Mouse (Mus musculus) layer of hippocampus, adult 18-20 months (tissue): ENCODE measurements around the gene Sppl3. TPM values are rescaled to one million over a fixed set of nuclear protein-coding genes. Genes with fewer than 3 reads are reported as not detected.

Source experiments
- DNase-seq, 2 experiments: peaks; one replicate each; pipeline ENCODE4 v3.0.0; 2022; ENCODE audit warnings: low spot score in 2 of 2
- total RNA-seq, 2 experiments: library from RNA; stranded (reverse); gene quantifications; 2 replicates each; pipeline ENCODE4 v1.2.3; 2021

Sppl3 gene
- total RNA-seq, 2 experiments from 2014 or later: 76.9 to 77.9 TPM

DNA sequence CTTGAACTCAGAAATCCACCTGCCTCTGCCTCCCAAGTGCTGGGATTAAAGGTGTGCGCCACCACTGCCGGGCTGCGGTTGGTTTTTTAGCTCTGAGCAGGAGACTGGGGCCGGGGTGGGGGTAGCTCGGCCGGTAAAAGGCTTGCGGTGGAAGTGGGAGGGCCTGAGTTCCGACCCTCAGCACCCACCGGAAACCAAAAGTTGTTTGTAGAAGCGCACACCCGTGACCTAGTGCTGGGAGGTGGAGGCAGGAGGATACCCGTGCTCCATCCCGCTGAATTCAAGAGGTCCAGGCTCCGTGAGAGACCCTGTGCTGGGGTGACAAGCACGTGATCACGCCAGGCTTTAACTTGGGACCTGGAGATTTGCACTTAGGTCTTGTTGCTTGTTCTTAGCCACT is 14.5 kb upstream of the Sppl3 start:
- no peak for DNase-seq

DNA sequence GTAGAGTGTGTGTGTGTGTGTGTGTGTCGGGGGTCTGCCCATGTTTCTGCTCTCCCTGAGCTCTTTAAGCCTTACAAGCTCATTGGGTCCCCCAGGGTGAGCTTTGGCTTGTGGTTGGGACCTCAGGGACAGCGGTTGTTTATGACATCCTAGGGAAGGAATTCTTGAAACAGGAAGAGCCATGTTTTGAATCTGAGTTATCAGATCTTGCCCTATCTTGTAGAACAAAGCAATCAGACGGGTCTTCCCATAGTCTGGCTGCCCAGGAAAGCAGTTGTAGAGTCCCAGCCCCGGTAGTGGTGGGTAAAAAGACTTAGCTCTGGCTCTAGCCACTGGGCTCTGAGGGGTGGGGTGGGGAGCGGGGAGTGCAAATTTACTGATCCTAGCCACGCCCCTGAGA is 13.6 kb upstream of the Sppl3 start:
- no peak for DNase-seq

DNA sequence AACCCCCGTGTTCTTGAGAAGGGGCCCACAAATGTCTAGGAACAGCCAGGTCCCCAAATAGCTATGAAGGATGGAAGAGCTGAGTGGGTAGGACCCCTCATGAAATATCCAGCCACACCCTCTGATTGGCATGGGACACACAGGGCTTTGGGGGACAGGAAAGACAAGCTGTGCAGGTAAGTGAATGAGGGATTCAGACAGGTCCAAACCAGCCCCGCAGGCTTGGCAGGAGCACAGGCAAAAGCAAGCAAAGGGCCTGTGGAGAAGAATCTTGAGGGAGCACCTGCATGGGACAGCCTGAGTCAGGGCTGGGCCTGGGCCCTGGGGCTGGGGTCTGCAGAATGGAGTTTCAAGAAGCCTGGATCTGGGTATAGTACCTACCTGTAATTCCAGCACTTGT is 10.4 kb upstream of the Sppl3 start:
- DNase-seq: no peak

DNA sequence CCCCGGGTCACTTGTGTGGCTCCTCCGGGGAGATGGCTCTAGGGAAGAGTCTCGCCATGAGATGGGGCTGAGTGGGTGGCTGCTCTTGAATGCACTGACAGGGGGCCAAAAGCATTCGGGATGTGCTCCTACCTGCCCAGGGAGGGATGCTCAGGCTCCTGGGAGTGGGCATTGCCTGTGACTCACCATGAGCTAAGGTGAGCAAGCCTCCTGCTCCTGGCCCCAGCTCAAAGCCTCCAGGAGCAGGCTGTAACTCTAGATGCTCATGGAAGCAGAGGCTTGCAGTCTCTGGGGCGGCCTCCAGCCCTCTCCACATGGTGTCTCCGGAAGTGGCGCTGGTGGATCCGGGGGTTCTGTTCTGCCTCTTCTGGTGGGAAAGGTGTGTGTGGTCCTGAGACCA is 9.5 kb upstream of the Sppl3 start:
- no peak for DNase-seq

DNA sequence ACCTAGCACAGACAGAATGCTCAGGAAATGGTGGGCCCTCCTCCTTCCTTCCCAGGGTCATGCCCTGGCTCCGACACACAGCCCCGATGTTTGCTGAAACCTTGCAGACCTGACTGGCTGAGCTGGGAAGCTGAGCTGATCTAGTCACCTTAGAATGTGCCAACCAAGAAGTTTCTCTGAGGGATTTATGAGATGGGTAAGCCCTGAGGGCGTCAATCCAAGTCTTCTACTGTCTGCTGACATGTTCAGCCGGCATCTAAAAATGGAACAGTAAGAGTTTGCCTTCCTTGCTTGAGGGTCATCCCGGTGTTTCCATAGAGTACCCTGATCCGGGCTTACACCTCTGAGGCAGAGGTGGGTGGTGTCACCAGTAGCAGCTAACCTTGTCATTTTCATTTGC is 8.2 kb upstream of the Sppl3 start:
- DNase-seq: no peak

DNA sequence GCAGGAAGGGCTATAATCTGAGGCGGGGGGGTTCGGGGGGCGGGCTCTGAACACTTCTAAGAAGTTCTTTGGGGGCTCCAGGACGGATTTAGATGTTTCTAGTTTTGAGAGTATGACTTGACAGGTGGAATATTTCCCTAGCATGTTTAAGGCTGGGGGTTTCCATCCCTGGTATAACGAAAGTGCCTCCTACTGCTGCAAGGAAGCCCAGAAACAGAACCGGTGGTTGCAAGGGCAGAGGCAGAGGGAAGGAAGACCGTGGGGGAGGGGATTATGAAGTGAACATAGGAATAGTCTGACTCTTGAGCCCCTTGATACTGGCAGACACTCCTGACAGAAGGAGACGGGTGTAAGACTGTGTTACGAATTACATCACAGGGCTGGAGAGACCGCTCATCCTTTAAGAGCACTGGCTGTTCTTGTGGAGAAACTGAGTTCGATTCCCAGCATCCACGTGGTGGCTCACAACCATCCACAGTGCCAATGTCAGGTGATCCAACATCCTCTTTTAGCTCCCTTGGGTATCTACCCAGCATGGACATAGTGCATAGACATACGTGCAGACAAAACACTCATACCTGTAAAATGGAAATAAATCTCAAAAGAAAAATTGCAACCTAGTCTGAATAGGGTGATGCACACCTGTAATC is 7.6 kb upstream of the Sppl3 start:
- DNase-seq: no peak

DNA sequence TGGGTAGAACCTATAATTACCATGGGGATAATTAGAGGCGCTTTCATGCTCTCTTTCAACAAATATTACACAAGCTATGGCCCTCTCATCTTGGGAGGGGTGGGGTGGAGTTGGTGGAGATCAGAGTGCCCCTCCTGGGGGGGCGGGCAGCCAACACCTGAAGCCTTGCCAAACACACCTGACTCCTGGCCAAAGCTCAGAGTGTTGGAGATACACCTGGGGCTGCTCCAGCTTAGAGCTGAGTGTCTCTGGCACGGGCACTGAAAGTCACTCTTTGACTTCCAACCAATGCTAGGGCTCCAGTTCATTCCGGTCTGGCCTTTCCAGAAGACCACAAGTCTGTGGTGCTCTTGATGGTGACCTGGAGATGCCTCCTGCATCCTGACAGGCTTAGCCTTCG is 3.2 kb upstream of the Sppl3 start:
- DNase-seq: no peak

DNA sequence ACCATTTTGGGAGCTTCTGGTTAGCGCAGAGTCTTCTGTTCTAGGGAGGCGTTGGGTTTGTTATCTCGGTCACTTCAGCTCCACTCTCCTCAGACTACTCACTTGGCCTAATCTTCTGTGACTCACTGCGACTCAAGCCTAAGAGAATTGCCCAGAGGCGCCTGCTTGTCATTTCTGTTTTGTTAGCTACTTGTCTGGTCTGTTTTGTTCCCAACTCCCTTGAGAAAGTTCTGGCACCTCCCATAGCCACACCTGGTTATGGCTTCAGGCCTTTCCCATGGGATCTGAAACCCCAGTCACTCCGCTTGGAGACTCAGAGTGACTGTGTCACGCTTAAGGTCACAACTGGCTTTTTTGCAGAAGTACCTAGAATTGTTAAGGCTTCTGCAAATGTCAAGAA is 2.6 kb upstream of the Sppl3 start:
- DNase-seq: no peak

DNA sequence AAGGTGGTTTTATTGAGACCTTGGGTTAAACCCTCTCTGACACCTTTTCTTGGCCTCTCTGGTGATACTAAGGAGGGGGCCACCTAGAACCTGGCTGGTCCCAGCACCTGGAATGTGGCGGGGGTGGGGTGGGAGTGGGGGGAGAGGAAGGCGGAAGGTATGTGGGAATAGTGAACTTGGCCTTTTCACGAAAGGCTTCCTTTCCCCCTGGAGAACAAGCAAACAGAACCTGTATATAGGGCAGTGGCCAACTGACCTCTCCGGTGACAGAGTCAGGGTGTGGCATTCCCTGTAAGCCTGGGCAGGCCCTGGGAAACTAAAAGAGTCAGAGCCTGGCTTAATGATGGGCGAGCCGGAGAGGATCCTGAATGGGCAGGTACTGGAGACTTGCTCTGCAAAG is 1.8 kb upstream of the Sppl3 start:
- no peak for DNase-seq

DNA sequence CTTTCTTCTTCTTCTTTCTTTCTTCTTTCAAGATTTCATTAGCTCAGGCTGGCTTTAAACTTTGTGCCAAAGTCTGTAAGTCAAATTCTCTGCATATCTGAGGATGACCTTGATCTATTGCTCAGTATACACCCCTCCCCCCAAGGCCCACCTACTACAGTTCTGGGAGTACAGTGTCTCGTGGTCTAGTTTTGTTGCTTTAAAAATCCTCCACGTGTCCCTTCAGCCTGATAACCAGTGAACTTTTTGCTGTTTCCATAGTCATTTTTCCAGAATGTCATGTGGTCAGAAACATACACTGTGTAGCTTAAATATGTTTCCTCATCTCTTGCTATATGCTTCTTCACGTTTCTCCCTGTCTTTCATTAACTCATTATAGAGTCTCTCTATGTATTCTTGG is 976 bp upstream of the Sppl3 start:
- DNase-seq: no peak

DNA sequence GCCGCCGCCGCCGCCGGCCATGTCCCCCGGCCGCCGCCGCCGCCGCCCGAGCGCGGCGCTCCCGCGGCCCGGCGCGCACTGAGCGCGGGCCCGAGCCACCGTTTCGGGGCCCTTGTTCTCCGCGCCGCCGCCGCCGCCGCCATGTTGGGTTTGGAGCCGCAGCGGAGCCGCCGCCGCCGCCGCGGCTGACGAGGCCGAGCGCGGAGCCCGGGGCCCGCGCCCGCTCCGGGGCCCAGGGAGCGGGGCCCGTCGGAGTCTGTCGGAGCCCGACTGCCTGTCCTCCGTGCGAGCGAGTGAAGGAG is 231 bp downstream of the Sppl3 start:
- DNase-seq: no peak

DNA sequence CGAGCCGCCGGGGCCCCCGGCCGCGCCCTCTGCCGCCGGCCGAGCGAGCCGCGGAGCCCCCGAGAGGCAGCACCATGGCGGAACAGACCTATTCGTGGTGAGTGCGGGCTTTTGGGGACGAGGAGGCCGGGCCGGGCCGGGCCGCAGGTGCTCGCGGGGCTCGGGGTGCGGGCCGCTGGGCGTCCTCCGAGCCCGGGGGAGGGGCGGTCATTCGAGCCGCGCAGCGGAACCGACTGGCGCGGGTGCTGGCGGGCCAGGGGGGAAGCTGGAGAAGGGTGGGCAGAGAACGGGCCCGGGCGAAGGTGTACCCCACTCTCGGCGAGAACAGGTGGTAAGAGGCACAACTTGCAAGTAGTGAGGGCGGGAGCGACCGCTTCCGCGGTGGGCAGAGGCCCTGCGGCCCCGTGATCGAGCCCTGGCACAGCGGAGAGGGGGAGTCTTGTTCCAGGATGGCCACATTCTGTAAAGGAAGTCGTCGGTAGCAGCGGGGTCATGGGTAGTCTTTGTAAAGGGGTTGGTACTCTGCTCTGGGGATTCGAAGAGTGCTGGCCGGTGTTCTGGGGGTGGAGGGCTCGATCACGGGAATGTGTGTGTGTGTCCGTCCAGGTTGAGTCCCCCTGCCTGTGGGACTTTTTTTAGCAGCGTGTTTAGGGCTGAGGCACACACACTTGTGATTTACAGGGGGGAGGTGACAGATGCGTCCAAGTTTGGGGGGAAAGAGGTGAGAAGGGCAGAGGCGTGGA is 753 bp downstream of the Sppl3 start:
- peak; percentile 19 to 34 for DNase-seq

DNA sequence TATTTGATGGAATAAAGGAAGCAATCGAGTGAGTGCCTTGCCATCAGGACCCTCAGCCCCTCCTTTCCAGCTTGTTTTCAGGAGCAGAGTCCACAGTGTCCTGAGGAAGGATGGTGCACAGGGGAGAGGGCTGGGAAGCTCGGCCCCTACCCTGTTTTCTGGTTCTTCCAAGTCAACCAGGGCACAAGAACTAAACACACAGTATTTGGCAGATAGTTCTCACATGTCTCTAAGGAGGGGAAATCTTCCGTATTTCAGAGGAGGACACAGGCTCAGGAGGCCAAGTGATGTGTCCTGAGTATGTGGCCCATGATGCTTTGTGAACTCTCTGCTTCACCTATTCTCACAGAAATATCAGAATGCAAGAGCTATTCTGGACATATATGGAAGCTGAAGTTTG is 2.5 kb downstream of the Sppl3 start:
- no peak for DNase-seq

DNA sequence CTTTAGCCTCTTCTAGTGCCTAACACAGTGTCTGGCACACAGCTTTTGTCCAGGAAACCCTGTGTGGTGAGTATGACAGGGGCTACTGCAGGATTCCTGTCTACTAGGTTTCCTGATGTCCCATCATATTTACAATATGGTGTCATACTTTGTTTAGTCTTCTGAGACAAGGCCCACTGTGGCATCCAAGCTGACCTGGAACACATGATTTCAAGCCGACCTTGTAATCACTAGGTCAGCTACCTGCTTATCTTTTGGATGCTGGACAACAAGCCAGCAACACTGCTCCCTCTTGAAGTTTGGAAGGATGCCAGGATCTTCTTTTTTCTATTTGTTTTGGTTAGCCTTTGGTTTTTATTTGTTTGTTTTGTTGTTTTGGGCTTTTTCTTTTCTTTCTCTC is 3.6 kb downstream of the Sppl3 start:
- DNase-seq: no peak

DNA sequence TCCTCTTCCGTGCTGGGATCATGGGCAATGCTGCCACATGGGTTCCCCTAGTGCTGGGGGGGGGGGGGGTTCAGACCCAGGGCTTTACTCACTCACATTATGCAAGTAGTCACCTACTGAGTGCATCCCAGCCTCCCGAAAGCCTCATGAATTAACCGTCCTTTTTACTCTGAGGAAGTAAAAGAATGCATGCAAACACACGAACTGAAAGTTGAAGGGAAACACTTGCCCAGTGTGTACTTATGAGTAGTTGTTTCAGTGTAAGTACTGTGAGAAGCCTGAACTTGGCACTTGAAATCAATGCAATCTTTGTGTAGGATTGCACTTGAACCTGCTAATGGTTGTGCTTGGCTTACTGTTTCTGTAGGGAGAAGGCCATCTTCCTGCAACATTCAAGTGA is 4.2 kb downstream of the Sppl3 start:
- no peak for DNase-seq

DNA sequence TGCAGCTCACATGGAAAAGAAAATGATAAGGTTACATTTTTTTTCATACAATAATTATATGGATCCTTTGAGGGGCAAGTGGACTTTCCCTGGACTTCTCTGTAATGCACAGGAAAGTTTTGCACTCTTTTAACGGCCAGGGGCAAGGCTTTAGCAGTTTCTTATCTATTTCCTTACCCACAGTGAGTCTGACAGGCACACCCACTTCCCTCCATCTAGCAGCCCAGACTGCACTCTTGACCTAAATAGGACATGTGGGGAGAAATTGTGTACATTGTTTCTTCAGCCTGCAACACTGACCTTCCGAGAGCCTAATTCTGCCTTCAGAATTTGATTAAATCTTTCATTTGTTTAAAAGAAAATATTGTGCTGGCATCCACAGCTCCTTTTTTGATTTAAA is 7.3 kb downstream of the Sppl3 start:
- DNase-seq: no peak

DNA sequence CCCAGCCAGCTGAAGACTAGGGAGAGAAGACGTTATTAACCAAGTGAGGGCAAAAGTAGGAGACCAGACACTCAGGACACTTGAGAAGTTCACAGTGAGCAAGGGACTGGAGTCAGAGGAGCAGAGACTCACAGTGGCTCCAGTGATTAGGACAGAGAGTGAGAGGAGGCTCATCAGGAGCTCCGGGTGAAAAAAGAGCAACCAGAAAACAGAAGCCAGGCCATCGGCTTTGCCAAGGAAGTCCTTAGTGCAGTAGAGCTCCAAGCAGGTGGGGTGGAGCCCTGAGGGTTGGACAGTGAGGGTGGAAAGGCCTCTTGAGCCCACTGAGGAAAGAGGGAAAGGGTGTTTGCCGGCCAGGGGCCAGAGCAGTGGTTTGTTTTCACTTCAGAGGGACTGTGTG is 7.9 kb downstream of the Sppl3 start:
- no peak for DNase-seq

DNA sequence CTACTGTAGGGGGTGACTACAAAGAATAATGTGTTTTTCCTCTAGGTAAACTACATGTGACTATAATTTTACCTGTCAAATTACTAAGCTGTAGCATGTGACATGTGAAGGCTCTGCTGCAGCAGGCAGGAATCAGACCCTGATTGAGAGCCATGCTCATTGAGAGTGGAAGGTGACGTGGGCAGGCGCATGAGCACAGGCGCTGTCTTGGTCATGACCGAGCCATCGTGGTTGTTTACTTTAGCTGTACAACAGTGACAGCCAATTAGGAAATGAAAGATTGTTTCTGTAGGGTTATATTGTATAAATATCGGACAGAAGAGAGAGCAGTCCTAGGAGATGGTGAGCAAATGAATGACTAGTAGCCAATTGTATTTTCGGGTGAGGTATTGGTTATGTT is 11.1 kb downstream of the Sppl3 start:
- no peak for DNase-seq

DNA sequence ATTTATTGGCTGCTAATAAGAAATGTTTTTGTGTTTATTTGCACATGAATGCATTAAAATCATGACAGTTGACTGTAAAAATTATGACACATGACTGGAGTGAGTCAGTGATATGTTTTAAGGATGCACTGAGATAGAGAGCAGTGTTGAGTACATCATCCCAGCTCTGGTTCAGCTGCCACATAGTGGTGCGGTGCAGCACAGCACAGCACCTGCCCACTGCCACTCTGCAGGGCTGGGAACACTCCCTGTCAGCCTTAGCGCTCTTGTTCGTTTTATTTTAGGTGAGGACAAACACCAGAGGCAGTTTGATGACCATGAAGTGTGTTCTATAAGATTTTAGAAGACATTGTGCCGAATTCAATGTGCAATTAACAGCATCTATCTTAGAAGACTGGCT is 15.2 kb downstream of the Sppl3 start:
- no peak for DNase-seq

DNA sequence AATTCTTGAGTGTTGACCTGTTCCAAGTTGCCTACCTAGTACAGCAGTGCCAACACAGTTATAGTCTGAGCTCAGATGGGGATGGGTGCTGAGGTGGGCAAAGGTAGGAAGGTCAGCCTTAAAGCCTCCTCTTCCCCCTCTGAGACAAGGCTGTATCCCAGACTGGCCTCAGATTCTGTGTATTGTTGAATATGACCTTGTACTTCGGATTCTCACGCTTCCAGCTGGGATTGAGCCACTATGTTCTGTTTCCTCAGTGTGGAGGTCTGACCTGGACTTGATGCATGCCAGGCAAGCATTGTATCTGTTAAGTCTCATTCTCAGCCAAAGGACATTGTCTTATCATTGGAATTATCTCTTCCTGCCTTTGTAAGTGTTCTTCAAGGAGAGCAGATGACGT is 16.2 kb downstream of the Sppl3 start:
- DNase-seq: no peak

DNA sequence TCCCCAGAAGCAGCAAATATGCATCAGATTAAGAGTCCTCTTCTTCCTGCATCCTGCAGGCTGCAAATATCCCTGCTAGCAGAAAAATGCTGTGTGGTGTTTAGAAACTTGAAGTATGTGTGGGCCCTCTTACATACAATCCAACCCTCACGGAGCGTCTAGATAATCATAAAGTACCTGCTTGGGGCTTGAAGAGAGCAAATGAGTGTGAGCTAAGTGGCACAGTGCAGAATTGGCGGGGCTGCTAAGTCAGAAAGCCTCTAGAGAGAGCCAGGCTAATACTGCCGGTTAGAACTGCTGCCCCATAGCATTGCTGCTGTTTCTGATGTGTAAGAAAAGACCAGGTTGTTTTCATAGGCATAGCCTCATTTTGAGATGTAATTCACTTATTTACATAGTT is 18.0 kb downstream of the Sppl3 start:
- DNase-seq: no peak

DNA sequence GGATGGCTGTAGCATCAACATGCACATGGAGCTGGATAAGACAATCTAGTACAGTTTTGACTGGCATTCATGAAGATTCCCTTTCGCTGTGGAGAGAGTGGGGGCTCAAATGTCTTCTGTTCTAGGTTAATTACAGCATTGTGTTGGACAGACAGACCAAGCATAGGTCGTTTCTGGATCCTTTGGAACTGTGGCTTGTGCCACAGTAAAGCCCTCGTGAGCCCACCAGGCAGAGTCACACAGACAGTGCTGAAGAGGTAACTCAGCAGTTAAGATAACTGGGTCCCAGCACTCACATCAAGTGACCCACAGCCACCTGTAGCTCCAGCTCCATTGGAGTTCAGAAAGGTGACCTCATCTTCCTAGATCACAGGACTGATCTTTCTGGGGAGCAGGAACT is 18.6 kb downstream of the Sppl3 start:
- DNase-seq: no peak

DNA sequence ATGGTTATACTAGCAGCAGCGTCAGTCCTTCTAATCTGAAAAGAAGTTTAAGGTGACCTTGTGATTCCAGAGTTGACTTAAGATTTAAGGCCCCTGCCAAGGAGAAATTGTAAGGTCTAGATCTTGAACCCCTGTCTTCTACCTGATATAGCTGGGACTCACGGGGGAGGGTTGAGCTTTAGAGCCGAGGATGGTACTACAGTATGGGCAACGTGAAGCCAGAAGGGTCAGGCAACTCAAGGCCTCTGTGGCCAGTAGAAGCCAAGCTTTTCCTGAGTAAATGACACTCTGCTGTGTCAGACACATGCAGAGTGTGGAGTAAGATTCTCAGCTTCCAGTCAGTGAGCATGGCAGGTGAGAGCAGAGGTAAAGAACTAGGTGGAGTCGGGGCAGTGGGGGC is 20.6 kb downstream of the Sppl3 start:
- no peak for DNase-seq

DNA sequence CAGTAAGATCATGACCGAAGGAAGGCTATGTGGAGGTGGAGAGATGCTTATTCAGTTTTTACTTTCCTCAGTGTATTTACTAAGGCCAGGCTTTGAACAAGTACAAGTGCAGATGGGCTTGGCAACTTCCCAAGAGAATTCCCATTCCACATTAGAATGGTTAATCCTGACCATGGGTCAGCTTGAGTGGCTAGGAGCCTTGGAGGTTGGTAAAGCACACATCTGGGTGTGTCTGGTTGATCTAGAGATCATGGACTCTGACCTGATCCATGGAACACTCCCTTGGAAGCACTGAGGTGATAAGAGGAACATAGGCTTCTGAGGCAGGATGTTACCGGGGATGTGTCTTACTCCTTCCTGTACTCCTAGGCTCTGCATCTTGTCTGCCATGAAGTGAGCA is 21.7 kb downstream of the Sppl3 start:
- no peak for DNase-seq
